Mouse (Mus musculus) heart, postnatal 0 days (tissue): Measurements from ENCODE around the gene Gm38100.
A peak's percentile ranks its signal among the peaks of the same experiment; 100 is the strongest.

Experiments
- CTCF ChIP-seq: IDR thresholded peaks from 2 replicates; pipeline ENCODE4 v1.5.1; 2016; ENCODE audit warnings: antibody characterized with exemption, control low read depth, low read depth
- EP300 ChIP-seq: IDR thresholded peaks from 2 replicates; pipeline ENCODE4 v1.6.1; 2016; ENCODE audit warnings: antibody characterized with exemption, low read depth

GRCm38 (mm10) chr1:175936282-175936737 is 16.2 kb downstream of the Gm38100 start:
- peak; percentile 95 for TF ChIP-seq CTCF
- TF ChIP-seq EP300, result no peak
